Mouse (Mus musculus): ENCODE results near the gene Ntm. TPM values are rescaled to one million over a fixed set of nuclear protein-coding genes. Genes with fewer than 3 reads are reported as not detected.

Gene Ntm
- polyA plus RNA-seq, 1 experiment from 2014 or later = 156 TPM

GRCm38 (mm10) chr9:29788855-29789254, 174.1 kb downstream of the Ntm start:
- Histone ChIP-seq H3K4me2 (no peak overlapping the region), H3K4me1 (replicated peaks) (peaks cover 8% of the 10 kb centered on the region), H3K9ac (no peak overlapping the region), H3K4me3 (no peak overlapping the region), H3K36me3 (no peaks in the 10 kb centered on the region), H3K27me3 (no peaks in the 10 kb centered on the region), H3K9me3 (peaks cover 6% of the 10 kb centered on the region; the same call in 1 of the 2 replicates), H3K27ac (no peak overlapping the region)
- ATAC-seq (ENCODE audit: low FRiP score) = no peak
- 91% methylated on average over 9 of the region's 9 CpGs for WGBS

DNA sequence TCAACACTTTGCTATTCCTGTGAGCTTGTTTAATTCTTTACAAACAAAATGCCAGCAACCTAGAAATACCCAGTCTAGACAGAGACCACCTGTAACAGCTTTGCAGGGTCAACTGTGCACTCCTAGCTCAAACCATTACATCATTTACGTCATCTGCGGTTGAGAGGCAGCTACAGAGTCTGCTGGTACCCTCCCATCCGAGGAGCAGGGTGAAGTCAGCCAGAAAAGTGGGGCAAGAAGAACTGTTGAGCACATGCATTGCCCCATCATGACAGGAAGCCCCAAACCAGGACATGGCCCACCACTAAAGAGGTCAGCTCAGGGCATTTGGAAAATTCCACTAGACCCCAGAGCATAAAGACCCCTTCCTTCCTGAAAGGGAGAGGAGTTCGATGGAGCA, 175.5 kb downstream of the Ntm start:
- Histone ChIP-seq H3K27me3 (no peaks in the 10 kb centered on the region), H3K4me2 (no peak overlapping the region), H3K9ac (no peak overlapping the region), H3K27ac (no peak overlapping the region), H3K4me3 (no peak overlapping the region), H3K4me1 (replicated peaks) (peaks cover 8% of the 10 kb centered on the region), H3K9me3 (no peaks in the 10 kb centered on the region), H3K36me3 (no peaks in the 10 kb centered on the region)
- ATAC-seq (ENCODE audit: low FRiP score) = no peak
- WGBS = 79% methylated on average over 4 of the region's 4 CpGs

DNA sequence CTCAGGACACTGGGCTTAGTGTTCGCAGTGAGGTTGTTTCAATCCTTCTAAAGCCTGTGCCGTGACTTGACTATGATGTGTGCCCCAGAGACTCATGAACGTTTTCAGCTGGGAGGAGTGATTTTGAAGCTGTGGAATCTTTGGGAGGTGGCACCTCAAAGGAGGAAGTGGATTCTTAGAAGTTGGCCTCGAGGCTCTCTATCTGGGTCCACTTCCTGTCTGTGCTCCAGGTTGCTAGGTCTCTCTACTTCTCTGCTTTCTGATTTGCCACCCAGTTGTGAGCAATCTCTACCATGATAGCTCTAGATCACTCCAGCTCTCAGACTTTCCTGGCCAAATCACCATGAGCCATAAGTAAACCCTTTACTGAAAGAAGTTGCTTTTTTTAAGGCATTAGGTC, 180.2 kb downstream of the Ntm start:
- 91% methylated on average over 4 of the region's 4 CpGs for WGBS
- no peak overlapping the region for H3K27ac ChIP-seq
- H3K4me3 ChIP-seq = no peak overlapping the region
- H3K4me2 ChIP-seq = no peak overlapping the region
- no peak overlapping the region for H3K9ac ChIP-seq
- H3K9me3 ChIP-seq = no peaks in the 10 kb centered on the region
- H3K27me3 ChIP-seq = no peaks in the 10 kb centered on the region
- ATAC-seq (ENCODE audit: low FRiP score) = no peak
- no peaks in the 10 kb centered on the region for H3K36me3 ChIP-seq
- no peaks in the 10 kb centered on the region for H3K4me1 ChIP-seq (replicated peaks)

DNA sequence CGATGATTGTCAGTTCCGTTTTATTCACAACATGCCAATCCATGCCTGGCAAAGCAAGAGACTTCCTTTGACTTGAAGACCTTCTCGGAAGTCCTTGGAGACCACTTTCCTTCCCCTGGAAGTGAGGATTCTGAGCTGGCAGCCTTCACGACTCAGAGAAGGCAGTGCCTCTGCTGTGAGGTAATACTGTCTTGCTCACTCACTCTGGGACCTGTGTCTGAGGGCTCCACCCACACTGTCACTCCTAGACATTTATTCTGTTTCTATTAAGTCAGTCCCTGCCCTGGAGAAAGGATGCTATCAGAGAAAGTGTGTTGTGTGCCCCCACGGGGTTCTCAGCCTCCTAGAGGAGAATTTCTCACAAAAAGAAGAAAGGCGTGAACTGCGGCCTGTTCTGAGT, 183.2 kb downstream of the Ntm start:
- 78% methylated on average over 7 of the region's 7 CpGs for WGBS
- no peaks in the 10 kb centered on the region for H3K4me1 ChIP-seq (replicated peaks)
- H3K36me3 ChIP-seq = no peaks in the 10 kb centered on the region
- H3K4me2 ChIP-seq = no peak overlapping the region
- no peaks in the 10 kb centered on the region for H3K27me3 ChIP-seq
- H3K9ac ChIP-seq = no peak overlapping the region
- no peaks in the 10 kb centered on the region for H3K9me3 ChIP-seq
- H3K27ac ChIP-seq = no peak overlapping the region
- ATAC-seq (ENCODE audit: low FRiP score) = no peak
- no peak overlapping the region for H3K4me3 ChIP-seq

GRCm38 (mm10) chr9:29776951-29777350, 186.0 kb downstream of the Ntm start:
- no peaks in the 10 kb centered on the region for H3K9me3 ChIP-seq
- peaks cover 14% of the 10 kb centered on the region for H3K4me1 ChIP-seq (replicated peaks)
- ATAC-seq (ENCODE audit: low FRiP score) = no peak
- no peak overlapping the region for H3K4me2 ChIP-seq
- WGBS = 93% methylated on average over 3 of the region's 3 CpGs
- no peak overlapping the region for H3K4me3 ChIP-seq
- H3K27ac ChIP-seq = no peak overlapping the region
- no peaks in the 10 kb centered on the region for H3K36me3 ChIP-seq
- H3K27me3 ChIP-seq = no peaks in the 10 kb centered on the region
- no peak overlapping the region for H3K9ac ChIP-seq

DNA sequence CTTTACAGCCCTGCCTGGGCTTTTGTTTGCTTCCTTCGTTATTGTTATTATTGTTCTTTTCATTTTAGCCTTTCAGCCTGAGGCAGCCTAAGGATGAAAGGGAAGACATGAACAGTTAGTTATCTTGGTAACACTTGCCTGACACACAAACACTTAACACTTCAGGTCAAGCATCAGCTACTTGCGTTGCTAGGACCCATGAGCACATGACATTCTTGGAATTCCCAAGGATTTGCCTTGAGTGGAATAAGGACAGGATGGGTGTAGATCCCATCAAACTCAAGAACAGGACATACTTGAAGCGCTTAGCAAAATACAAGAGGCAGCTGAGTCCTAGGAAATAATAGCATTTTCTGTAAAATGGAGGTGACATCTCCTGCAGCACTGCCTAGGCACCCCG, 186.4 kb downstream of the Ntm start:
- peaks cover 18% of the 10 kb centered on the region for H3K4me1 ChIP-seq (replicated peaks)
- no peaks in the 10 kb centered on the region for H3K36me3 ChIP-seq
- no peak for ATAC-seq (ENCODE audit: low FRiP score)
- no peak overlapping the region for H3K9ac ChIP-seq
- WGBS = 84% methylated on average over 4 of the region's 4 CpGs
- H3K4me2 ChIP-seq = no peak overlapping the region
- no peak overlapping the region for H3K4me3 ChIP-seq
- H3K27ac ChIP-seq = no peak overlapping the region
- no peaks in the 10 kb centered on the region for H3K9me3 ChIP-seq
- H3K27me3 ChIP-seq = no peaks in the 10 kb centered on the region

DNA sequence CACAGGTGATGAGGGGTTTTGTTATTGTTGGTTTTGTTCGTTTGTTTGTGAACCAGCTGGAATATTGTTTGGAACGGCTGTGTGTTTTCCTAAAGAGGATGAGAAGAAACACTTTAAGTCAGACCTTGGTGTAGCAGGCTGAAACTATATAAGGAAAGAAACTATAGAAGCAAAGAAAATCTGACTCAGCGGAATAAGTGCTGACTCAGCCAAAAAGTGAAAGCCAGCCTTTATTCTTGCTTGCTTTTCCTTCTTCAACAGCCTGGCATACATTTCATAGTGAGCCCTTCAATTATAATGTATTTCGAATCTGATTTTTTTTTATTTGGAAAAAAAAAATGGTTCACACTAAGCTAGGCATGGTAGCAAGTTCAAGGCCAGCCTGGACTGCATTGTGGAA, 186.9 kb downstream of the Ntm start:
- H3K4me2 ChIP-seq = no peak overlapping the region
- H3K27me3 ChIP-seq = no peaks in the 10 kb centered on the region
- peaks cover 23% of the 10 kb centered on the region for H3K4me1 ChIP-seq (replicated peaks)
- H3K9ac ChIP-seq = no peak overlapping the region
- H3K4me3 ChIP-seq = no peak overlapping the region
- no peak for ATAC-seq (ENCODE audit: low FRiP score)
- H3K36me3 ChIP-seq = no peaks in the 10 kb centered on the region
- 92% methylated on average over 4 of the region's 4 CpGs for WGBS
- no peak overlapping the region for H3K27ac ChIP-seq
- no peaks in the 10 kb centered on the region for H3K9me3 ChIP-seq

GRCm38 (mm10) chr9:29772625-29773388, 190.1 kb downstream of the Ntm start:
- Histone ChIP-seq H3K9ac (no peak overlapping the region), H3K27me3 (no peaks in the 10 kb centered on the region), H3K4me2 (no peak overlapping the region), H3K27ac (peak overlapping the region; percentile 35; the same call in 1 of the 2 replicates), H3K36me3 (no peaks in the 10 kb centered on the region), H3K9me3 (no peaks in the 10 kb centered on the region), H3K4me3 (no peak overlapping the region), H3K4me1 (replicated peaks) (peaks cover 33% of the 10 kb centered on the region)
- WGBS = 65% methylated on average over 11 of the region's 11 CpGs
- ATAC-seq (ENCODE audit: low FRiP score) = peak; percentile 55

DNA sequence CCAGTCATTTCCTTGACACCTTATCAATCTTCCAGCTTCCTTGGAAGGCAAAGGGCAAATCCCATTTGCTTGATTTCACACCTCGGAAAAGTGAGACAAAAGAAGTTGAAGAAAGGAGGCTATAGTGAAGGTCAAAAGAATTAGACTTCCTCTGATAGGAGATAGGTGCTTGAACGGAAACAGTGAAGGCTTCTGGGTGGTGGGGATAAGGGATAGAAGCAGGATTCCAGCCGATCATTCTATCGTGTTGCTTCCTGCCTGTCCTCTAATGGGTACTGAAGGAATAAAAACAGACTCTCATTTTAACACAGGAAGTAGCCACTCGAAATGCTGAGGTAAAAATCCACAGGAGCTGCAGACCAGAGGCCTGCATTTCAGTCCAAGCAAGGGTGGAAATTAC, 191.1 kb downstream of the Ntm start:
- Histone ChIP-seq H3K9me3 (no peaks in the 10 kb centered on the region), H3K4me2 (no peak overlapping the region), H3K27me3 (no peaks in the 10 kb centered on the region), H3K36me3 (no peaks in the 10 kb centered on the region), H3K9ac (no peak overlapping the region), H3K4me1 (replicated peaks) (peaks cover 39% of the 10 kb centered on the region), H3K4me3 (no peak overlapping the region), H3K27ac (peak overlapping the region; percentile 20; the same call in 1 of the 2 replicates)
- 27% methylated on average over 5 of the region's 5 CpGs for WGBS
- no peak for ATAC-seq (ENCODE audit: low FRiP score)

DNA sequence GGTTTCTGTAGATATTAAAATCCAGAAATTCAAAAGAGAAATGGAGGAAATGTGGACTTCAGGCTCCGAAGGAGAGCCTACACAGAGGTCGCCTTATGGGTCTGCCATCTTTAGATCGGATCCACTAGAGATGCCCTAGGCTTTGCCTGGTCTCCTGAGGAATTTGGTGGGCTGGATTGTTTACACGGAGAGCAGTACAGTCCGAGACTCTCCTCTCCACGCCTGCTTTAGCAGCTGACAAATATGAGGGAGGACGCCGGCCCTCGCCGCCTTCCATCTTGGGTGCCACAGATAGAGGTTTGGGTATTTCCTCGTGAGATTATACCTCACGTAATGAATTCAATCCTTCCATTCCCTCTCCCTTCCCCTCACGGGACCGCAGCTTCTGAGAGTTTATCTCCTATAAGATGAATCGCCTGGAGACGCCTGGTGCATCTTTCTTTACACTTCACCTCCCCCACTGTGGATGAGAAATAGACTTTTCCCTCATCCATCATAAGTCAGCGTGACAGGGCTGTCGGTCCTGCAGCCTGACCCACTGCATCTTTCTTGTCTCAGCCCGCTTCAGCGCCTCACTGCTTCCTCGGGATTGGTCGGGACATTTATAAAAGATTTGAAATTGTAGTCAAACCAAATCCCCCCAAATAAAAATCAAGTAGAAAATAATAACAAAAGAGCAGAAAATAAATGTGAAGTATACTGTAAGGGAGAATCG, 191.7 kb downstream of the Ntm start:
- no peak for ATAC-seq (ENCODE audit: low FRiP score)
- Histone ChIP-seq H3K27me3 (no peaks in the 10 kb centered on the region), H3K4me2 (peak overlapping the region; percentile 9; the same call in 1 of the 2 replicates), H3K4me1 (replicated peaks) (peaks cover 45% of the 10 kb centered on the region), H3K9ac (no peak overlapping the region), H3K9me3 (no peaks in the 10 kb centered on the region), H3K27ac (peak overlapping the region; percentile 69), H3K36me3 (no peaks in the 10 kb centered on the region), H3K4me3 (no peak overlapping the region)
- WGBS = 55% methylated on average over 23 of the region's 23 CpGs

- H3K36me3 ChIP-seq = no peaks in the 10 kb centered on the region
- H3K4me1 ChIP-seq (replicated peaks) = peaks cover 51% of the 10 kb centered on the region
- 51% methylated on average over 4 of the region's 4 CpGs for WGBS
- H3K27ac ChIP-seq = no peak overlapping the region
- no peak overlapping the region for H3K9ac ChIP-seq
- no peak overlapping the region for H3K4me2 ChIP-seq
- no peak for ATAC-seq (ENCODE audit: low FRiP score)
- no peaks in the 10 kb centered on the region for H3K9me3 ChIP-seq
- no peaks in the 10 kb centered on the region for H3K27me3 ChIP-seq
- no peak overlapping the region for H3K4me3 ChIP-seq
Observed at GRCm38 (mm10) chr9:29769361-29769760, 193.6 kb downstream of the Ntm start.

DNA sequence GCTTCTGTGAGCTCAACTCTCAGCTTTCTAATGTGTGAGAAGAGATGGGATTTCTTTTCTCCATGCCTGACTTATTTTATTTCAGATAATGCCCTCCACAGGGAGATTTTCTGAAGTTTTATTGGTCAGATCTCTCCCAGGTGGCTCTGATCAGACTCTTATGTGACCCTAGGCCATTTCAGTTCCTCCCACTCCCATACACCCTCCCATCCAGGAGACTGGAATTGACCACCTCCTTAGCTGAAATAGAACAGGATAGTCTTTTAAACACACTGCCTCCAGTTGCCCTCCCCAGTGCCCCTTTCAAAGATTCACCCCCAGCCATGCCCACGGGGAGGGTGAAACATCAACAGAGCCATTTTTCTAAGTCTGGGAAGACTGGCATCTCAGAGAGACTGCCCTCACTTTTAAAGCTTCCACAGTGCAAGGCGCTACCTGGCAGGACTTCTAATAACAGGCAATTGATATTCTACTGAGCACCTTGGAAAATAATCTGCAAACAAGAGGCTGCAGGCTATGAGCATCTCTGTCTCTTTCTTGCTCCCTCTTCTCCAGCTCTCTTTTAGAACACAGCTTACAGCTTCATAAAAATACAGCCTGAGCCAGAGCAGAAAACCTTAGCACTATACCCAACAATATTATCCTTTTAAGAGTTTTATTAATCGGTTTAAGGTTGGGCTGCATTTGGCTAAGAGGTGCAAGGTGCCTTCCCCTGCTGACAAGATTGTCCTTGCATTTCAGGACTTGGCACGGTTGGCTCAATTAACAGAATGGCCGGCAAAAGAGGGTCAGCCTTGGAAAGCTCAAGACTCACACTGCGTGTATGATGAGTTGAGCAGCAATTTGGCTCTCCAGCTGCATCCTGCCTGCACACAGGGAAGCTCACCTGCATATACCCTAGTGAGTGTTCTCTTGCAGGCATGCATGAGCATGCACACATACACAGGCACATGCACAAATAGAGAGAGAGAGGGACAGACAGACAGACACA, 196.7 kb downstream of the Ntm start:
- Histone ChIP-seq H3K9ac (no peak overlapping the region), H3K9me3 (no peaks in the 10 kb centered on the region), H3K4me2 (no peak overlapping the region), H3K27ac (peak overlapping the region; percentile 61), H3K36me3 (no peaks in the 10 kb centered on the region), H3K4me1 (replicated peaks) (peaks cover 44% of the 10 kb centered on the region), H3K4me3 (no peak overlapping the region), H3K27me3 (no peaks in the 10 kb centered on the region)
- ATAC-seq (ENCODE audit: low FRiP score) = no peak
- WGBS = 75% methylated on average over 6 of the region's 6 CpGs
